Mouse (Mus musculus): ENCODE measurements around the gene Elfn2. TPM values are rescaled to one million over a fixed set of nuclear protein-coding genes. Genes with fewer than 3 reads are reported as not detected.
A peak's percentile ranks its signal among the peaks of the same experiment; 100 is the strongest.

Gene Elfn2
- 0.03 and 0.27 TPM in 2 replicates for polyA plus RNA-seq (2016; fragmentation: Nextera tagmentation; extraction: Ambion mirVana)

DNA sequence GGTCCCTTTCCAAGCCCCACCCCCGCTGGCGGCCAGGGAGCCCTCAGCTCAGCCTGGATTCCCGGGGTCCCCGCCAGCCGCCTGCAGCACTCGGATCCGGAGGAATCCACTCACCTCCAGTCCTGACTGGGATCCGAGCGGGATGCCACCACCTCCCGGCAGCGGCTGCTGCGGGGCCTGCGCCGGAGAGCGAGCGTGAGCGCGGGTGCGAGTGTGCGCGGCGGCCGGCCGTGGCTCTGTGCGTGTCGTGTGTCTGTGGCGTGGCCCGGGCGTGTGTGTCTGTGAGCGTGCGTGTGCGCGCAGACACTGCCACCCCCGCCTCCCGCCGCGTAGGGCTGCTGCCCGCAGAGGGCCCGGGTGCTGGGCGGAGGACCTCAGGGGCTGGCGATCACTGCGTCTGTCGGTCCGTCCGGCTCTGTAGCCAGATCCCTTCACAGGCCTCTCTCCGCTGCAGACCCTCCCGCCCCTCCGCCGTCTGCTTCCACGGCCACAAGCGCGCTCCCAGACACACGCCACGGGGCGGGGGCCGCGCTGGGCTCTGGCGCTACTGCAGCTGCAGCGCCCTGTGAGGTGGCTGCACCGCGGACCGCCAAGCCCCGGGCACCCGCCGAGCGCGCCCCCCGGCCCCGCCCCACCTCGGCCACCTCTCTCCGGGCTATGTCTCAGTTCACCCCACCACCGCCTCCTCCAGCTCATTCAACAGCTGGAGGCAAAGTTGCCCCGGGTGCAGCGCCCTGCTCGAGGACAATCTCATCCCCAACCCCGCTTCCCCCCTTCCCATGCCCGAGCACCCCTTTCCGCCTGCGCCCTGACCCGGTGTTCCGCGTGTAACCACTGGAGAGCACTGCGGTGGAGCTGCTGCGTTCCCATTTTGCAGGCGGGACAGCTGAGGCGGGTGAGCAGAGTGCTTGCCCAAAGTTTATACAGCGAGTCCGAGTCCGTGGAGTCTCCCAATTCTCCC, at the start of gene Elfn2:
Gene Elfn2 (minus strand): TSS at position 482 of the 961 bp plus-strand sequence.
- Histone ChIP-seq H3K36me3 (no peaks in the 10 kb centered on the region), H3K4me1 (replicated peaks) (peaks cover 19% of the 10 kb centered on the region), H3K27me3 (peaks cover 85% of the 10 kb centered on the region), H3K9ac (replicated peaks) (peak within 1 kb of the TSS; percentile 51), H3K4me2 (peak within 1 kb of the TSS; percentile 90), H3K9me3 (no peaks in the 10 kb centered on the region), H3K27ac (no peak within 1 kb of the TSS), H3K4me3 (replicated peaks) (peak within 1 kb of the TSS; percentile 49)
- 2% methylated on average over 84 of the region's 89 CpGs for WGBS
- ATAC-seq (ENCODE audit: insufficient number of reproducible peaks, insufficient read depth, low FRiP score, low TSS enrichment, low read depth), result no peak

DNA sequence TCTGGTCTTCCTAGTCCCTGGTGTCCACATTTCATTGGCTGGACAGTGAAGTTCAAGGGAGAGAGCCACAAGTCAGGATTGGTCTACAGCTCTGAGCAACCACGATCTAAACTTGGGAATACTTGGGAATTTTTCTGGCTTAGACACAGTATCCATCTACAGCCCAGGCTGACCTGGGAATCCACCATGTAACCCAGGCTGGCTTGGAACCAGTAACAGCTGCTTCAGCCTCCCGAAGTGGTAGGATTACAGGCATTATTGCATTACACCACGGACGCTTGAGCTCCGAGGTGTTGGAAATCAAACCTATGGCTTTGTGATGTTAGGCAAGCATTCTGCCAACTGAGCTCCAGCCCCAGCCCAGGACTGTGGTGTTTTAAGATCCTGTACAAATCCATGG, 45.1 kb upstream of the Elfn2 start:
- 78% methylated on average over 5 of the region's 5 CpGs for WGBS
- Histone ChIP-seq H3K9ac (replicated peaks) (no peak overlapping the region), H3K4me3 (replicated peaks) (no peak overlapping the region), H3K27me3 (no peaks in the 10 kb centered on the region; the same call in none of the 2 replicates), H3K27ac (no peak overlapping the region), H3K9me3 (no peaks in the 10 kb centered on the region), H3K4me2 (no peak overlapping the region), H3K4me1 (replicated peaks) (0 out of 2 replicates have a peak, but pooled peaks cover 3% of the 10 kb centered on the region), H3K36me3 (no peaks in the 10 kb centered on the region)
- ATAC-seq (ENCODE audit: insufficient number of reproducible peaks, insufficient read depth, low FRiP score, low TSS enrichment, low read depth), result no peak

GRCm38 (mm10) chr15:78763210-78763609, 44.6 kb upstream of the Elfn2 start:
- Histone ChIP-seq H3K4me3 (replicated peaks) (no peak overlapping the region), H3K9ac (replicated peaks) (no peak overlapping the region), H3K4me2 (no peak overlapping the region), H3K36me3 (no peaks in the 10 kb centered on the region), H3K9me3 (no peaks in the 10 kb centered on the region), H3K27me3 (no peaks in the 10 kb centered on the region; the same call in none of the 2 replicates), H3K27ac (no peak overlapping the region), H3K4me1 (replicated peaks) (0 out of 2 replicates have a peak, but pooled peaks cover 3% of the 10 kb centered on the region)
- ATAC-seq (ENCODE audit: insufficient number of reproducible peaks, insufficient read depth, low FRiP score, low TSS enrichment, low read depth), result no peak
- WGBS, result 20% methylated on average over 9 of the region's 10 CpGs

GRCm38 (mm10) chr15:78761112-78761511, 42.5 kb upstream of the Elfn2 start:
- no peak for ATAC-seq (ENCODE audit: insufficient number of reproducible peaks, insufficient read depth, low FRiP score, low TSS enrichment, low read depth)
- 82% methylated on average over 13 of the region's 13 CpGs for WGBS
- peaks cover 8% of the 10 kb centered on the region for H3K27me3 ChIP-seq
- no peak overlapping the region for H3K4me2 ChIP-seq
- no peak overlapping the region for H3K9ac ChIP-seq (replicated peaks)
- H3K4me3 ChIP-seq (replicated peaks), result no peak overlapping the region
- no peaks in the 10 kb centered on the region for H3K9me3 ChIP-seq
- 0 out of 2 replicates have a peak, but pooled peaks cover 3% of the 10 kb centered on the region for H3K4me1 ChIP-seq (replicated peaks)
- no peaks in the 10 kb centered on the region for H3K36me3 ChIP-seq
- no peak overlapping the region for H3K27ac ChIP-seq

- no peak overlapping the region for H3K27ac ChIP-seq
- 0 out of 2 replicates have a peak, but pooled peaks cover under 1% of the 10 kb centered on the region for H3K4me1 ChIP-seq (replicated peaks)
- no peaks in the 10 kb centered on the region for H3K9me3 ChIP-seq
- 86% methylated on average over 6 of the region's 6 CpGs for WGBS
- peaks cover 8% of the 10 kb centered on the region for H3K27me3 ChIP-seq
- no peak overlapping the region for H3K9ac ChIP-seq (replicated peaks)
- ATAC-seq (ENCODE audit: insufficient number of reproducible peaks, insufficient read depth, low FRiP score, low TSS enrichment, low read depth), result no peak
- H3K36me3 ChIP-seq, result no peaks in the 10 kb centered on the region
- no peak overlapping the region for H3K4me2 ChIP-seq
- H3K4me3 ChIP-seq (replicated peaks), result no peak overlapping the region
Observed at GRCm38 (mm10) chr15:78758132-78758531, 39.6 kb upstream of the Elfn2 start.

DNA sequence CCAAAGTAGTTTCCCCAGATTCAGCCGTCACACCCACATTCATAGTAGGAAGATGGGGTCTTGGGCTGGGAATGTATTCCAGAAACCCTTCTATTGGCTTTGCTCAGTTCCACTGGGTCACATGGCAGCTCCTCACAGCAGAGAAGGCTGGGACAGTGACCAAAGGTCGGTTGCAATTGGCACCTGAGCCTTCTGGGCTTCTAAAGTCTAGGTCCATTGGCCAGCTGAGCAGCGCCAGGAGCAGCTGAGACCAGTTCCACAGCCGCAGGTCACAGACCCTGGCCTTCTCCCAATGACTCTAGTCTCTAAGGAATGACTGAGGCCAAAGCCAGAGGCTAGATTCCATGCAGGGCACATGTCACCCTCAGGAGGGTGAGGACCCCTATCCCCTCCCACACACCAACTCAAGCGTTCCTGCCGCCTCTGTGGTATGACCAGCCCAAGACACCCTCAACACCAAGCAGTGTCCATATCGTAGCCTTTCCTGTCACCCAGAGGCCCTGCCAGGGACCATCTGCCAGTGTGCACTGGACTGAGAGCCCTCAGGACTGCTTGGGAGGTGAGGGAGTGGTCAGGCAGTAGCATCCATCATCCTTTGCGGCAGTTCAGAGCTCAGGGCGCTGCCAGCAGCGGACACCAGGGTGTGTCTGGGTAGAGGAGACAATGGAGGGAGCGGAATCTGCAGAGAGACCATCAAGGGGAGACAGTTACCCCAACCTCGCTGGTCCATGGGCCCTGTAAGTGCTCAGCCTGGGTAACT, 37.6 kb upstream of the Elfn2 start:
- Histone ChIP-seq H3K27me3 (peaks cover 8% of the 10 kb centered on the region; the same call in 1 of the 2 replicates), H3K9ac (replicated peaks) (no peak overlapping the region), H3K4me1 (replicated peaks) (no peaks in the 10 kb centered on the region), H3K4me2 (no peak overlapping the region), H3K27ac (no peak overlapping the region), H3K9me3 (no peaks in the 10 kb centered on the region), H3K4me3 (replicated peaks) (no peak overlapping the region), H3K36me3 (no peaks in the 10 kb centered on the region)
- 74% methylated on average over 12 of the region's 12 CpGs for WGBS
- no peak for ATAC-seq (ENCODE audit: insufficient number of reproducible peaks, insufficient read depth, low FRiP score, low TSS enrichment, low read depth)

DNA sequence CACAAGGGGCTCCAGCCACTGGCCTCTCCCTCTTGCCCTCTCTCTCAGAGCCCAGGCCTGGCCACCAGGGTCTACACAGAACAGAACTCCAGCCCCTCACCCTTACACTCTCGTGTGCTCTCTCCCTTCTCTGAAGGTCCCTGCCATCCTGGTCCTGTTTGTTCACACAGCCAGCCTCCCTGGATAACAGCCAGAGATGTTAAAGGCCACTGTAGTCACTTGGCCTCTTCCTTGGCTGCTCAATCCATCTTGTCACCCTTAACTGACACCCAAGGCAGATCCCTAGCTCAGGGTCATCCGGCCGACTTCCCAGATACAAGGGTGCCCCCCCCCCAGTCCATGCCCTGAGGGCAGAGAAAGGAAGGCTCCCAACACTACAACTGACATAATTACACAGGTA, 36.7 kb upstream of the Elfn2 start:
- Histone ChIP-seq H3K9ac (replicated peaks) (no peak overlapping the region), H3K4me3 (replicated peaks) (no peak overlapping the region), H3K4me1 (replicated peaks) (no peaks in the 10 kb centered on the region), H3K27me3 (peaks cover 8% of the 10 kb centered on the region; the same call in 1 of the 2 replicates), H3K9me3 (no peaks in the 10 kb centered on the region), H3K4me2 (no peak overlapping the region), H3K27ac (no peak overlapping the region), H3K36me3 (no peaks in the 10 kb centered on the region)
- WGBS, result 63% methylated on average over 3 of the region's 3 CpGs
- no peak for ATAC-seq (ENCODE audit: insufficient number of reproducible peaks, insufficient read depth, low FRiP score, low TSS enrichment, low read depth)

DNA sequence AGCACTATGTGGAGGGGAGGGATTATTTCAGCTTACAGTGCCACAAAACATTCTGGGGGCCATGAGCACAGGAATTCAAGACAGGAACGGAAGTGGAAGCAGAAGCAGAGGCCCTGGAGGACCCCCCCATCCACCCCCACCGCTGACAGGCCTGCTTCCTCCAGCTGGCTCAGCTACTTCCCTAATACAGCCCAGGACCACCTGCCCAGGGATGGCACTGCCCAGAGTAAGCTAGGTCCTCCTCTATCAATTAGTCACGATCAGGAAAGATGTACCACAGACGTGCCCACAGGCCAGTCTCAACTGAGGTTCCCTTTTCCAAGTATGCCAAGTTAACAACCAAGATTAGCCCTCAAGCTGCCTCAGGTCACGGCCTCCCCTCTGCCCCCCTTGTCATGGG, 35.6 kb upstream of the Elfn2 start:
- H3K9ac ChIP-seq (replicated peaks), result no peak overlapping the region
- no peaks in the 10 kb centered on the region for H3K9me3 ChIP-seq
- H3K27ac ChIP-seq, result no peak overlapping the region
- no peak overlapping the region for H3K4me2 ChIP-seq
- H3K4me1 ChIP-seq (replicated peaks), result no peaks in the 10 kb centered on the region
- H3K36me3 ChIP-seq, result no peaks in the 10 kb centered on the region
- no peak for ATAC-seq (ENCODE audit: insufficient number of reproducible peaks, insufficient read depth, low FRiP score, low TSS enrichment, low read depth)
- no peak overlapping the region for H3K4me3 ChIP-seq (replicated peaks)
- peaks cover 8% of the 10 kb centered on the region; the same call in 1 of the 2 replicates for H3K27me3 ChIP-seq
- 73% methylated on average over 5 of the region's 5 CpGs for WGBS

DNA sequence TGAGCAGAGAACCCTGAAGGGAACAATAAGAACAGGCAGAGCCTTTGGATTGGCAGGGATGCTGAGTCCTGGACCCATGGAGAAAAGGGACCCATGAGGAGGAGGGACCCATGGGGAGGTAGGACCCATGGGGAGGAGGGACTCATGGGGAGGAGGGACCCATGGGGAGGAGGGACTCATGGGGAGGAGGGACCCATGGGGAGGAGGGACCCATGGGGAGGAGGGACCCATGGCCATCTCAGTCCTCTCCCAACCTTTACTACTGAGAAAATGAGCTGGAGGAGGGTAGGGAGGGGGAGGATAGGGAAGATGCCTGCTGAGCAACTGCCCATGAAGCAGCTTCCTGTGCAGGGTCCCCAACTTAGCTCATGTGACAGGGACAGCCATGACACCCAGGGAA, 34.4 kb upstream of the Elfn2 start:
- 0 out of 2 replicates have a peak, but pooled peaks cover 8% of the 10 kb centered on the region for H3K27me3 ChIP-seq
- H3K9me3 ChIP-seq, result no peaks in the 10 kb centered on the region
- no peak overlapping the region for H3K4me2 ChIP-seq
- H3K27ac ChIP-seq, result no peak overlapping the region
- H3K4me3 ChIP-seq (replicated peaks), result no peak overlapping the region
- no peaks in the 10 kb centered on the region for H3K36me3 ChIP-seq
- no peaks in the 10 kb centered on the region for H3K4me1 ChIP-seq (replicated peaks)
- no peak overlapping the region for H3K9ac ChIP-seq (replicated peaks)
- ATAC-seq (ENCODE audit: insufficient number of reproducible peaks, insufficient read depth, low FRiP score, low TSS enrichment, low read depth), result no peak

DNA sequence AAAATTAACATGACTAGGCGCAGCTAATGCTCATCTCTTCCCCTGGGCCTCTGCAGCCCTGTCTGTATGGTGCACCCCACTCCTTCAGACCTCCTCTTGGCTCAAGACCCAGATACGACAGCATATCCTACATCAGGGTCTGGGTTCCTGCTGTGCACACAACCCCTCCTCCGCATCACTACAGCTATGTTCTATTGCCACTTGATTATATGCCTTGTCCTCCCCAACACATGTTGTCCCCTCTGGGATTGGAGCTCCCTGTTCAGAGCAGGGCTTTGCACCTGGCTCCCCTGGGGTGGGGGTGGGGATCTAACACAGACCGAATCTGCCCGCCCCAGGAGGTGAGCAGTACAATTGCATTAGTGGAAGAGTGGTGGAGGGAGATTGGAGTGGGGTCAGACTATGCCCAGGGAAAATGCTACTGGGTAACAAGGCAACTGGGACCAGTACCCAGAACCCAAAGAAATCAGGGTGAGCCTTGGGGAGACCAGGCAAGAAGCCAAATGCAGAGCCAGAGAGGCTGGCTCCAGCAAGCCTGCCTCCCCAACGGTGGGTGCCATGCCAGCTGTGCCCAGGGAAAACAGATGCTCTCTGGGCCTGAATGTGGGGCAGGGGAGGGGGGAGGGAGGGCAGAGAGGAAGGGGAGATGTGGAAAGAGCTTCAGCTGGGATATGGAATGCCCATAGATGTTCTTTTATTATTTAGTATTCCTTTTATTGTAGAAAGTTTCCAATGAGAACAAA, 32.2 kb upstream of the Elfn2 start:
- Histone ChIP-seq H3K27me3 (no peaks in the 10 kb centered on the region), H3K4me3 (replicated peaks) (no peak overlapping the region), H3K4me2 (no peak overlapping the region), H3K9ac (replicated peaks) (no peak overlapping the region), H3K27ac (no peak overlapping the region), H3K36me3 (no peaks in the 10 kb centered on the region), H3K9me3 (no peaks in the 10 kb centered on the region), H3K4me1 (replicated peaks) (no peaks in the 10 kb centered on the region)
- no peak for ATAC-seq (ENCODE audit: insufficient number of reproducible peaks, insufficient read depth, low FRiP score, low TSS enrichment, low read depth)
- WGBS, result 62% methylated on average over 6 of the region's 6 CpGs
